ENCODE assay signal across 9 mouse cellular contexts in genomic region chr2:181384919-181385391, GRCm38 (mm10). TPM values are rescaled to one million over a fixed set of nuclear protein-coding genes. Genes with fewer than 3 reads are reported as not detected.
A peak's percentile ranks its signal among the peaks of the same experiment; 100 is the strongest.
DNase-seq lines count a peak whose midpoint lies in the region; ATAC-seq and TF ChIP-seq lines count a peak whose summit lies in the region.
"Had no signal": no experiment of that assay in that cellular context is flagged by ENCODE, and none has a peak within 500 bp of the region (broad histone marks: within the 10 kb centered on the region; RNA-seq: fewer than 3 reads in every experiment).

No protein-coding gene starts in this region.

- no peaks in the 10 kb centered on the region; the same call in 1 of the 2 replicates for H3K4me1 ChIP-seq in hindbrain, embryonic 13.5 days (replicated peaks)
- H3K4me1 ChIP-seq in hindbrain, embryonic 11.5 days (replicated peaks; ENCODE audit: control insufficient read depth, insufficient read depth, low read length) = no peaks in the 10 kb centered on the region
- no peaks in the 10 kb centered on the region for H3K4me1 ChIP-seq in stomach, embryonic 14.5 days (ENCODE audit: control insufficient read depth, insufficient read depth, low read length)
- H3K4me1 ChIP-seq in thymus, adult 2 months (replicated peaks; ENCODE audit: control insufficient read depth, insufficient read depth, low read length) = peaks cover 10% of the 10 kb centered on the region
- H3K4me1 ChIP-seq: liver, embryonic 13.5 days had no signal

- TF ChIP-seq POLR2A in thymus, adult 2 months (IDR thresholded peaks at IDR 0.05; ENCODE audit: control insufficient read depth, extremely low read depth, insufficient read depth, low read length, poor library complexity) = no peak

- no peak for TF ChIP-seq CTCF in thymus, adult 2 months (IDR thresholded peaks at IDR 0.05; ENCODE audit: borderline replicate concordance, control insufficient read depth, extremely low read depth, insufficient read depth, low read length, poor library complexity)

- no peaks in the 10 kb centered on the region for H3K9me3 ChIP-seq in hindbrain, embryonic 13.5 days
- no peaks in the 10 kb centered on the region for H3K9me3 ChIP-seq in hindbrain, embryonic 11.5 days (ENCODE audit: control insufficient read depth, low read length)
- no peaks in the 10 kb centered on the region for H3K9me3 ChIP-seq in stomach, embryonic 14.5 days (ENCODE audit: control insufficient read depth, low read depth, low read length)
- H3K9me3 ChIP-seq: liver, embryonic 13.5 days had no signal

- H3K27ac ChIP-seq in hindbrain, embryonic 13.5 days = no peak overlapping the region; the same call in 1 of the 2 replicates
- no peak overlapping the region for H3K27ac ChIP-seq in hindbrain, embryonic 11.5 days (ENCODE audit: low read depth, low read length)
- H3K27ac ChIP-seq in stomach, embryonic 14.5 days (ENCODE audit: low read length) = peak overlapping the region; percentile 27; the same call in 1 of the 2 replicates
- H3K27ac ChIP-seq in thymus, adult 2 months (ENCODE audit: control insufficient read depth, insufficient read depth, low read length) = no peak overlapping the region
- H3K27ac ChIP-seq: liver, embryonic 13.5 days had no signal

- peaks cover 73% of the 10 kb centered on the region for H3K36me3 ChIP-seq in hindbrain, embryonic 13.5 days
- H3K36me3 ChIP-seq in hindbrain, embryonic 11.5 days (ENCODE audit: control insufficient read depth, insufficient read depth, low read length) = peaks cover 7% of the 10 kb centered on the region
- H3K36me3 ChIP-seq in stomach, embryonic 14.5 days (ENCODE audit: control insufficient read depth, insufficient read depth, low read length) = peaks cover 32% of the 10 kb centered on the region
- H3K36me3 ChIP-seq in thymus, adult 2 months (ENCODE audit: control insufficient read depth, insufficient read depth, low read length) = peaks cover 18% of the 10 kb centered on the region

- ATAC-seq in hindbrain, embryonic 13.5 days (ENCODE audit: low FRiP score) = 0 out of 2 replicates have a peak, but pooled peaks have one; percentile 18
- no peak for ATAC-seq in hindbrain, embryonic 11.5 days (ENCODE audit: low FRiP score)
- peak; percentile 33; the same call in 1 of the 2 replicates for ATAC-seq in stomach, embryonic 14.5 days (ENCODE audit: insufficient number of reproducible peaks, insufficient read depth, low FRiP score, low read depth)
- no peak for ATAC-seq in inflammation-experienced regulatory T-cells, adult 6 months

- no peak for DNase-seq in hindbrain, embryonic 11.5 days (ENCODE audit: low spot score)
- DNase-seq in adipocyte (ENCODE audit: low spot score) = peak; percentile 76
- peak; percentile 18 for DNase-seq in fibroblast of lung, adult 2 months (ENCODE audit: low read depth)
- peak; percentile 50 for DNase-seq in layer of hippocampus, adult 9-11 months
- DNase-seq in thymus, adult 2 months = no peak
- DNase-seq: liver, embryonic 13.5 days had no signal

- 84% methylated on average over 4 of the region's 4 CpGs for WGBS in hindbrain, embryonic 13.5 days
- 88% methylated on average over 4 of the region's 4 CpGs for WGBS in hindbrain, embryonic 11.5 days
- 65% methylated on average over 4 of the region's 4 CpGs for WGBS in stomach, embryonic 14.5 days
- 93% methylated on average over 4 of the region's 4 CpGs for WGBS in thymus, adult 2 months

- H3K4me2 ChIP-seq in hindbrain, embryonic 13.5 days = no peak overlapping the region
- no peak overlapping the region for H3K4me2 ChIP-seq in hindbrain, embryonic 11.5 days (replicated peaks; ENCODE audit: low read depth, low read length)
- H3K4me2 ChIP-seq in stomach, embryonic 14.5 days (replicated peaks; ENCODE audit: low read depth, low read length) = no peak overlapping the region
- H3K4me2 ChIP-seq: liver, embryonic 13.5 days had no signal

- no peaks in the 10 kb centered on the region for H3K27me3 ChIP-seq in hindbrain, embryonic 13.5 days
- no peaks in the 10 kb centered on the region for H3K27me3 ChIP-seq in hindbrain, embryonic 11.5 days (ENCODE audit: control insufficient read depth, insufficient read depth, low read length)
- no peaks in the 10 kb centered on the region for H3K27me3 ChIP-seq in stomach, embryonic 14.5 days (ENCODE audit: control insufficient read depth, insufficient read depth, low read length)
- no peaks in the 10 kb centered on the region for H3K27me3 ChIP-seq in thymus, adult 2 months (ENCODE audit: control insufficient read depth, insufficient read depth, low read length)
- H3K27me3 ChIP-seq: liver, embryonic 13.5 days had no signal

- H3K4me3 ChIP-seq in hindbrain, embryonic 13.5 days = no peak overlapping the region
- H3K4me3 ChIP-seq in hindbrain, embryonic 11.5 days (ENCODE audit: low read depth, low read length) = no peak overlapping the region
- H3K4me3 ChIP-seq in stomach, embryonic 14.5 days (ENCODE audit: low read depth, low read length) = no peak overlapping the region
- no peak overlapping the region for H3K4me3 ChIP-seq in thymus, adult 2 months (ENCODE audit: control insufficient read depth, insufficient read depth, low read length)
- H3K4me3 ChIP-seq: liver, embryonic 13.5 days had no signal

- H3K9ac ChIP-seq in hindbrain, embryonic 13.5 days = no peak overlapping the region
- H3K9ac ChIP-seq in hindbrain, embryonic 11.5 days (ENCODE audit: low read depth, low read length) = no peak overlapping the region
- H3K9ac ChIP-seq in stomach, embryonic 14.5 days (replicated peaks; ENCODE audit: low read depth, low read length) = no peak overlapping the region
- H3K9ac ChIP-seq: liver, embryonic 13.5 days had no signal

RNA-seq across cellular contexts. Expression of gene Lime1, which starts 5.1 kb away (rescaled TPM):
- 43.7 and 45.0 TPM in 2 replicates for polyA plus RNA-seq in hindbrain, embryonic 13.5 days (2015; fragmentation: Nextera tagmentation; extraction: Ambion mirVana)
- polyA plus RNA-seq in hindbrain, embryonic 11.5 days (2014; fragmentation: Nextera tagmentation; extraction: Ambion mirVana) = 20.2 and 20.9 TPM in 2 replicates
- 18.3 and 20.8 TPM in 2 replicates for polyA plus RNA-seq in stomach, embryonic 14.5 days (2014; fragmentation: Nextera tagmentation; extraction: Ambion mirVana)
- polyA plus RNA-seq in inflammation-experienced regulatory T-cells, adult 6 months (2017; shearing (Covaris generic)) = 100 to 1,000 TPM; 340 to 573 (median 348) TPM
- polyA plus RNA-seq in thymus, adult 2 months (2012; rRNA removed) = 263 and 268 TPM in 2 replicates

RNA-seq across cellular contexts. Expression of gene Arfrp1, which starts 19.8 kb away (rescaled TPM):
- 87.8 and 88.4 TPM in 2 replicates for polyA plus RNA-seq in hindbrain, embryonic 13.5 days (2015; fragmentation: Nextera tagmentation; extraction: Ambion mirVana)
- 51.6 and 55.2 TPM in 2 replicates for polyA plus RNA-seq in hindbrain, embryonic 11.5 days (2014; fragmentation: Nextera tagmentation; extraction: Ambion mirVana)
- 44.2 and 51.4 TPM in 2 replicates for polyA plus RNA-seq in stomach, embryonic 14.5 days (2014; fragmentation: Nextera tagmentation; extraction: Ambion mirVana)
- polyA plus RNA-seq in inflammation-experienced regulatory T-cells, adult 6 months (2017; shearing (Covaris generic)) = 10 to 100 TPM; 60.4 to 69.3 (median 60.4) TPM
- polyA plus RNA-seq in thymus, adult 2 months (2012; rRNA removed) = 60.9 and 69.6 TPM in 2 replicates

RNA-seq across cellular contexts. Expression of gene Zgpat, which starts 20.2 kb away (rescaled TPM):
- polyA plus RNA-seq in hindbrain, embryonic 13.5 days (2015; fragmentation: Nextera tagmentation; extraction: Ambion mirVana) = 69.2 and 69.8 TPM in 2 replicates
- polyA plus RNA-seq in hindbrain, embryonic 11.5 days (2014; fragmentation: Nextera tagmentation; extraction: Ambion mirVana) = 33.4 and 38.1 TPM in 2 replicates
- 32.1 and 37.3 TPM in 2 replicates for polyA plus RNA-seq in stomach, embryonic 14.5 days (2014; fragmentation: Nextera tagmentation; extraction: Ambion mirVana)
- polyA plus RNA-seq in inflammation-experienced regulatory T-cells, adult 6 months (2017; shearing (Covaris generic)) = 10 to 100 TPM; 18.5 to 21.8 (median 20.9) TPM
- 87.6 and 91.9 TPM in 2 replicates for polyA plus RNA-seq in thymus, adult 2 months (2012; rRNA removed)

Comparison
In these comparisons a context has a peak if more than half of its experiments do, and no peak if none do; other contexts are left out.
1. ATAC-seq: peak in hindbrain, embryonic 13.5 days (single experiment) and stomach, embryonic 14.5 days (single experiment); none in hindbrain, embryonic 11.5 days (single experiment) and inflammation-experienced regulatory T-cells, adult 6 months (single experiment).
2. DNase-seq: peak in adipocyte (single experiment), fibroblast of lung, adult 2 months (single experiment) and layer of hippocampus, adult 9-11 months (single experiment); none in hindbrain, embryonic 11.5 days (single experiment) and thymus, adult 2 months (single experiment).